Mouse (Mus musculus): ENCODE results near the gene Cd81.

Gene Cd81

GRCm38 (mm10) chr7:143051316-143051715 lies 1.2 kb upstream of the Cd81 start:
- no peak for DNase-seq

- peak in 1 of 2 experiments; percentile 61 for DNase-seq
Measured at GRCm38 (mm10) chr7:143053008-143053899, 715 bp downstream of the Cd81 start.

GRCm38 (mm10) chr7:143053961-143054611 lies 1.5 kb downstream of the Cd81 start:
- DNase-seq: no peak

- no peak for DNase-seq
Measured at GRCm38 (mm10) chr7:143054612-143054965, 2.0 kb downstream of the Cd81 start.

- no peak for DNase-seq
Measured at GRCm38 (mm10) chr7:143055001-143055400, 2.5 kb downstream of the Cd81 start.

- DNase-seq: no peak
Measured at GRCm38 (mm10) chr7:143055499-143056186, 3.1 kb downstream of the Cd81 start.

- DNase-seq: no peak
Measured at GRCm38 (mm10) chr7:143057023-143057422, 4.5 kb downstream of the Cd81 start.

GRCm38 (mm10) chr7:143057667-143058220 lies 5.2 kb downstream of the Cd81 start:
- DNase-seq: no peak

- DNase-seq: peak; percentile 49 to 63
Measured at GRCm38 (mm10) chr7:143058221-143058697, 5.7 kb downstream of the Cd81 start.

GRCm38 (mm10) chr7:143059202-143059870 lies 6.8 kb downstream of the Cd81 start:
- no peak for DNase-seq

GRCm38 (mm10) chr7:143062704-143063103 lies 10.2 kb downstream of the Cd81 start:
- DNase-seq: no peak

GRCm38 (mm10) chr7:143064226-143064625 lies 11.7 kb downstream of the Cd81 start:
- no peak for DNase-seq

- DNase-seq: no peak
Measured at GRCm38 (mm10) chr7:143065692-143066091, 13.2 kb downstream of the Cd81 start.

- no peak for DNase-seq
Measured at GRCm38 (mm10) chr7:143067469-143067868, 14.9 kb downstream of the Cd81 start.

- DNase-seq: no peak
Measured at GRCm38 (mm10) chr7:143067897-143068296, 15.4 kb downstream of the Cd81 start.

- peak; percentile 61 to 63 for DNase-seq
Measured at GRCm38 (mm10) chr7:143068316-143068881, 15.9 kb downstream of the Cd81 start.

GRCm38 (mm10) chr7:143068882-143069591 lies 16.5 kb downstream of the Cd81 start, which contains the start of gene Tssc4:
Tssc4 (plus strand) TSS chr7:143069249.
- peak; percentile 98 to 100 for DNase-seq

GRCm38 (mm10) chr7:143069751-143070400 lies 17.3 kb downstream of the Cd81 start:
- no peak for DNase-seq

GRCm38 (mm10) chr7:143070506-143071070 lies 18.0 kb downstream of the Cd81 start:
- no peak for DNase-seq

GRCm38 (mm10) chr7:143072605-143073004 lies 20.1 kb downstream of the Cd81 start:
- DNase-seq: no peak

Data from kidney, adult 8-10 months (tissue).